Mouse (Mus musculus) T-helper 2 cell (primary cell): ENCODE data around the gene Pdlim5.

Experiments
- in situ Hi-C: fragments of 300-600 bp; cut with MboI, MseI; formaldehyde crosslinking; loops from one replicate; pipeline ENCODE4 v1.15.1; 2025; ENCODE audit warnings: high pct_unique_total_duplicates

Gene Pdlim5

GRCm38 (mm10) chr3:142339440-142340251 is 55.9 kb downstream of the Pdlim5 start:
- in situ Hi-C loops, result no loop called here

GRCm38 (mm10) chr3:142338058-142338457 is 57.4 kb downstream of the Pdlim5 start:
- in situ Hi-C loops, result no loop called here

DNA sequence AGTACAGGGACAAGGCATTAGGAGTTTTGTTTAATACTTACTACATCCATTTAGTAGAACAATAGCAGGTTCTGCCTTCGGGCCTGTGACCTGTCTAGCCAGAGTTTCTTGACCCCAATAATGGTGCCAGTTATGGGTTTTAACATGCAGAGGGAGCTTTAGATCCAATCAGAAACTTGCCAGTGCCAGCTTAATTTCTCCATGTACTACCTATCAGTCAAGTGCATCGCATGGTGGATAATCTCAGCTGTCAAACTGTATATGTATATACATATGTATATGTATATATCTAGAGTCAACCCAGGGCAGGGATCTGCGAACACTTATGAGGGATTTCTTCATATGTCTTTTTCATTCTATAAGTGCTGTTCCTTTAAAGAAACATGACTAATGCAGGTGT is 61.0 kb downstream of the Pdlim5 start:
- in situ Hi-C loops, result no loop called here

DNA sequence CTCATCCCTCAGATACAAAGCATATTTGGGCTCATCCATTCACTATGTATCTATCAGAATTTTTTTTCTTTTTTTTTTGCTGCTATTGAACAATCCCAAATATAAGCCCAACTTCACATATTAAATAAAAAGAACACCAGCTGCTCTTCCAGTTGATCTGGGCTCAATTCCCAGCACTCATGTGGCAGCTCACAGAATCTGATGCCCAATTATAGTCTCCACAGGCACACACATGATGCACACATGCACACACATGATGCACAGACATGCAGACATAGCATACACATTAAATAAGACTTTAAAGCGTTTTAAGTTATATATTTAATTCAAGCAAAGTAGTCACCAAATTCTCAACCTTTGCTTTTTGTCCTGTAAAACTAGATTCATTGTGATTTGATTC is 62.0 kb downstream of the Pdlim5 start:
- in situ Hi-C loops, result no loop called here

DNA sequence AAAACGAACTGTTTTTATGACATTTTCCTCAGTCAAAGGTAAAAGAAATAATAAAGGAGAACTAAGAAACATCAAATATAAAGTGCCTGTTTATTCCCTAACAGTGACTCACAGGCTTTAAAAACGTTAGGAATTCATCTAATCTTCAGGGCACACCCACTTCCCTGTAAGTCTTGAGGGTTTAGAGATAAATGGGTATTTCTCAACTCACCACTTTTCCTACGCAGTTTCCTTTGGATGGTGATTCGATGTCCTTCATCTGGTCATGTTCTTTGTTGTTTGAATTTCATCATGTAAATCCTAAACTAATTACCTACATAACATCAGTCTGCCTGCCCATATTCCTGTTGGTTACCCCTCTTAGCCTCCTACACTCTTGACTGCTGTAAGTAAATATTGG is 62.8 kb downstream of the Pdlim5 start:
- in situ Hi-C loops, result no loop called here

DNA sequence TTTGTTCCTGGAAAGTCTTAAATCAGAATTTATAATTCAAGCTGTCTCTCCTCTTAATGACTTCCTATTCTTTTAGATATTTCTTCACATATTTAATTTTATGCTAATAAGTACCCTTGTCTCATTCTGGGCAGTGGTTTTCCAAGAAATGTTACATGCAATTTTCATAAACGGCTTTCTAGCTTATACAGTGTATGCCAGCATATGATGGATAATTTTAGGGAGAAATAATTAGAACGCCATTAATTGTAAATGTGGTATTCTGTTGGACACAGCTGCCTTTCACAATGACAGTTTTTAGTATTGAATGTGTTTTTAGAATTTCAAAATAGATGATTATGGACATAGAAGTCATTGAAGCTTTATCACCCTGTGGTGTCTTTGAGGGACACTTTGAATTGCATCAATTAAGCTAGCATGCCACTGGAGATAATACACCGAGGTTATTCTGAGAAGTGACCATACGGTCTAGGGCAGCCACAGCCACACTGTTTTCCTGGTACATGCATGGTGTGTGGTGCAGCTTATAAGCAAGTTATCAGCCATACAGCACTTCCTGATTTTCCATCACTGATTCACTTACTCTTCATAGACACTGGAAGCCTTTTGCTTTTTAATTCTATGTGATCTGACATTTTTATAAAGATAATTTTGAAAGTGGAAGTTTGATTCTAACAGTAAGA is 63.5 kb downstream of the Pdlim5 start:
- in situ Hi-C loops, result no loop called here

DNA sequence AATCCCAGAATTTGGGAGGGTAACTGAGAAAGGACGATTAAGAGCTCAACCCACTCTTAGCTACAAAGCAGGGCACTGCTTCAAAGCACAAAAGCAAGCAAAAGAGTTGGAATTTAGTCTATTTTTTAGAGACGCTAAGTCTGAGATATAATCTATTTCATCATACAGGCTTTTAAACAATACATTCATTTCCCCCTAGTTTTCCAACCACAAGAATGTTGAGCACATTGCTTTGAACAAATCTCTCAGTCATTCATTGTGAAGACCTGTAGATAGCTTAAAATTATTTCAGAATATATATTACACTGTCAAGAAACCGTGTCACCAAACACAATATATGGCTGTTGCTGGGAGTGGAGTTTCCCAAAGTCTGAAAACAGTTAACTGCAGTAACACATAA is 65.1 kb downstream of the Pdlim5 start:
- in situ Hi-C loops, result no loop called here

GRCm38 (mm10) chr3:142323592-142323991 is 71.9 kb downstream of the Pdlim5 start:
- in situ Hi-C loops, result no loop called here

DNA sequence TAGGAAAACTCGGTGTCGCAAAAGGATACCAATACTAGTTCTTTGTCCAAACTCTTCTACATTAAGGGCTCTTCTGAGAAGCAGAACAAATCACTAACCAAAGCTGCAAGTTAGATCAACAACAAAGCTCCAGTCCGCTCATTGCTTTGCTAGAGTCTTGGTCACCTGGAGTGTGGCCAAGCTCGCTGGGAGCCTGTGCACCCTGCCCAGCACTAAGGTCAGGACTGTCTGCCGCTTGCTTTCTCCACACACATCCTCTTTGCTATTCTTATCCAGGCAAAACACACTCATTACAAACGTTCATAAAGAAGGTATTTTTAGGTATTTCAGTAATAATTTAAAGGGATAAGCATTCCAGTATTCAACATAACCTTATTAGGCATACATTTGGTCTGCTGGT is 73.6 kb downstream of the Pdlim5 start:
- in situ Hi-C loops, result no loop called here

GRCm38 (mm10) chr3:142318147-142318546 is 77.3 kb downstream of the Pdlim5 start:
- in situ Hi-C loops, result no loop called here

DNA sequence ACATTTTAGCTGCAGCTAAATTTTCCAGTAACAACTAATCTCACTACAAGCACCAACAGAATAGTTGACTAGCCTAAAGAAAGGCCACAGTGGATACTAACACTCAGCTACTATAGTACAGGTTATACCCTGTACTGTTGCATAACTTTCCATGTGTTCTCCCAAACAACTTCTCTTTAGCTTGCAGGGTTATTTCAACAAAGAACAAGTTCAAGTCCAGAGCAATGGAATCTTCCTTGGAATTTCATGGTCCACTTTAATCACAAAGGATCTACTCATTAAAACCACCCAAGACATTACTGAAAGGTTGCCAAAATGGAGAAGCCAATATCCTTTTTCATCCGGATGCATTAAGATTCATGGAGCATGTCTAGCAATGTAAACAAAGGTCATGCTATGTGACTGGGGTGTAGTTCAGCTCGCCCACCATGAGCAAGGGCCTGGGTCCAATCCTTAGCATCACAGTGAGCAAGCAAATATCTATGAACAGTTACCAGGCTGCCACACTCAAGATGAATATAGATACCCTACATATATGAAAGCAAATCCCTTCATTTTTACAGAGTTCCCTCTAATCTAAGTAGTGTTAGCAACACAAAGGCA is 79.3 kb downstream of the Pdlim5 start:
- in situ Hi-C loops, result no loop called here

DNA sequence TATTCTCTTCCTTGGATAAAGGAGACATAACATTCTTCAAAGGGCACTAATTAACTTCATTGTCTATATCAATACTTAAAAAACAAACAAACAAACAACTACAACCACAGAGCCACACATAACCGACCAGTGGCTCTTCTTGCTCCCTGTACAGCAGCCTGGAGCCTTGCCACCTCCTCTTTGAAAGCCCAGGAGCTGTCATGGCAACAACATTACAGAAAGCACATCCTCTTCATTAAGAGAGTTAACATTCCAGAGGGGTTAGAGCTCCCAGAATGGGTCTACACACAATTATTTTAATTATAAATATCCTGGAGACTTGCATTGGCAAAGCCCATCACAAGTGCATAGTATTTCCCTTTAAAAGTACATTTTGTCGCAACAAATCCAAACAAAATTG is 84.4 kb downstream of the Pdlim5 start:
- in situ Hi-C loops, result no loop called here

DNA sequence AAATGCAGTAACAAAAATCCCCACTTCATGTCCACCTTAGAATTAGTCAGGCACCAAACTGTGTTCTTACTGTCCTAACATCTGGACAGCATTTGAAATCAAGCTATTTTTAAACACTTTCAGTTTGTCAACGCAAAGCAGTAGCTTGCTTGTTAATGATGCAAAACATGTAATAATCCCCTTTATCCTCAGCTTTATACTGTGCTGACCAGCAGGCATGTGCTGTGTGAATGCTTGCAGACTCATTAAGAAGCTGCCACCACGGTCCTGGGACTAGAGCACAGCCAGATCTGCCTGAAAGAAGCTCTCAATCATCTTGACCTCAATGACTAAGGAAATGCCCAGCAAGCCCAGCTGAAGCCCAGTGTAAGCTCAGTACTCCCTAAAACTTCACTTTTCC is 85.0 kb downstream of the Pdlim5 start:
- in situ Hi-C loops, result no loop called here

- in situ Hi-C loops, result loop anchor here (5.0 kb wide), 1 partner anchor 177 kb away; no protein-coding TSS in a partner anchor
Observed at GRCm38 (mm10) chr3:142295287-142295676, 100.2 kb downstream of the Pdlim5 start.

GRCm38 (mm10) chr3:142294616-142295286 is 100.7 kb downstream of the Pdlim5 start:
- in situ Hi-C loops, result loop anchor here (5.0 kb wide), 1 partner anchor 178 kb away; no protein-coding TSS in a partner anchor

DNA sequence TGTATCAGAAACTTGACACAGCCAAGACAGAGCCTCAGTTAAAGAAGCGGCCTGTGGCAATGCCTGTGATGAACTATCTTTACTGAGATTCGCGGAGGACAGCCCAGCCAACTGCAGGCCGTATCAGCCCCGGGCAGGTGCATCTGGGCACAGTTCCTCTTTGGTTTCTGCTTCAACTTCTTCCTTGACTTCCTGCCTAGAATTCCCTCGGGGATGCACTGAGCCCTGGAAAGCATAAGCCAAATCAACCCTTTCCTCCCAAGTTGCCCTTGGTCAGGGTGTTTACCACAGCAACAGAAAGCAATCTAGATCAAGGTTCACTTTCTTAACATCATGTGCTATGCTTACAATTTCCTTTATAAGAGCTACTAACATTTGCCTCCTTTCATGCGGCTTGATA is 101.9 kb downstream of the Pdlim5 start:
- in situ Hi-C loops, result no loop called here

DNA sequence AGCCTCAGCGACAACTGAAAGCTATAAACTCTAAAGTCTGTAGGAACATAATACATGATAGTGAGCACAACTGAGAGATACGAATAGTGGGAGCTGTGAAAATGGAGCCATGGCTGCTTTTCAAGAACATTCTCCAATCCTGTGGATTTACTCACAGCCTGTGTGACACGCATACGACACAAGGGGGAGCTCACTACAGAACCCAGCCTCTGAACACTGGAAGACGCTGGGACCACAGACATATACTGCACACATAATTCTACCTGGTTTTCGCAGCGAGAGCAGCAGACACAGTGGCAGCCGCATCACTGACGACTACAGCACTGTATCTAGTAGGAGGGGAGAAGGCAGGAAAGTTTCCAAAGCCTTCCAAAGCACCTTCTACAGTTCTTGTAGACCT is 112.8 kb downstream of the Pdlim5 start:
- in situ Hi-C loops, result no loop called here

DNA sequence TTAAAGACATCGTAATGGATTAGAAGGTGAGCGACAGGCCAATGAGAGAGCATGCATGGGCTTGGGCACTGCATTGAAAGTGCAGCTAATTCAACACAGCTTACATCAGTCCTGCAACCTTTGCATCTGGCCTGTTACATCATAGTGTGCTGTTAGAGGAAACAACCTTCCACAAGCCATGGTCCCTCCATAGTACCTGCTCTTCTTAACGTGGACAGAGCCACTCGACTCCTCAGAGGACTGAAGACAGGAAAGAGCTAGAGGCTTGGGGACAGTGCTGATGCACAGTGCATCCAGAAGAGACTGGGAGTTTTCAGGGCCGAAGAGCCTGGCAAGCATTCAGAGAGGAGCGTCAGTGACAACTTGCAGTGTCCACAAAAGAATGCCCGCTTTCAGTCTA is 113.8 kb downstream of the Pdlim5 start:
- in situ Hi-C loops, result no loop called here

DNA sequence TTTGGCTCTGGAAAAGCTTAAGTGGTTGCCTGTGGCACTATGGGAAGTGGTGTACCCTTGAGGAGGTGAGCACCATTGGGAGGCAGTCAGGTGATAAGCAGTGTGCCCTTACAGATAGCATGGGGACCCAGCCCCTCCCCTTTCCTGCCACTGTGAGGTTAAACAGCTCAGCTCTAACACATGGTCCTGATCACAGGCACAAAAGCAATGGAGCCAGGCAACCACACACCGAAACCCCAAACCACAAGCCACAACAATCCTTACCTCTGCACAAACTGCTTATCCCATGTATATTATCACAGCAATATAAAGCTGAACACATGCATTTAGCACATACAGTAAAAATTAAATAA is 114.4 kb downstream of the Pdlim5 start:
- in situ Hi-C loops, result no loop called here

DNA sequence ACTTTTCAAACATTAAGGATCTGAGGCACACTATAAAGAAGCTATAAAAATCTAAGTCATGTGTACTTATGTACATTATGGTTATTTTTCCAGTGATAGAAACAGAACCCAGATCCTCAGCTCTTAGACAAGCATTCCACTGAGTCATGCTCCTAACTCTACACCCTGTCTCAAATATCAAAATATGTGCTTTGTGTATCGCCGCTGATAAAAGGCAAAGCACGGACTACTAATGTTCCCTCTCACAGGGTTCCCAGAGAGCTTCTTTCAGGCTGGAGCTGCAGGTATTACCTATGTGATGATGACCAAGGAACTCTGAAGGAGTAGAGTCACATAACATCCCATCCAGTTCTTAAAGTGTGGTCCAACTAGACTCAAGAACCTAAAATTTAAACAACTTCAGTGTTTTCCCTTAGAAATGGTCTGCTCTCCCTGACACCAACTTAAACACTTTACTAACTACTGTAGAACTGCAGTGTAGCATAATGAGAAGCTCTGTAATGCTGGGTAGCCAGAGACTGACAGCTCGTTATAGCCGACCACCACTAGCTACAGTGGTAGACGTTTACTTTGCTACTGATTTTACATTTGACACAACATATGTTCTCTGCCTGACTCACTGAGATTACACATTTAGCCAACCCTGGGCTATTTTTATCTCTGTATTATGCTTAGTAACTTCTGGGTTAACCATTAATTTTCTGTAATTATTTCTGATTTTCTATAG is 115.0 kb downstream of the Pdlim5 start:
- in situ Hi-C loops, result no loop called here

DNA sequence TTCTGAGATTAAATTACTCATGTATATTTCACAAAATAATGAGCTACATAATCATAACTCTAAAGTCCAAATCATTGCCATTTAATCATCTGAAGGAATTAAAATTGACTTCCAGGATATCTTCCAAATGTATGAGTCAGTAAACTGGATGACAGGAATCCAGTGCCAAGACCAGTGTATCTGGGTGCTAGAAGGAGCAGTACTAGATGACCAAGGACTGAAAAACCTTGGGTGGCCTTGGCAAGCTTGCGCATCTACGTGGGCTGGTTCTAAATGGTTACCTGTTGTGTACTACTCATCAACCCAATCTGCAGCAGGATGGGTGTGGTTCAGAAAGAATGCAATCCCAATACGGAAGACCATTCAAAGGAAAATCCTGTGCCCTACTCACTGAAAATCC is 116.5 kb downstream of the Pdlim5 start:
- in situ Hi-C loops, result loop anchor here (10.0 kb wide), 1 partner anchor 424 kb away; no protein-coding TSS in a partner anchor
